Mouse (Mus musculus) CH12.LX (cell line): ENCODE measurements at regions not wholly inside any gene's neighbourhood (a gene's known extent, or its start where the extent isn't known, plus 50 kb on each side); places are given as distances from the start of the nearest gene placed in this dataset.

Experiments used
- DNase-seq: peaks from one replicate; pipeline ENCODE4 v3.0.0-alpha.2; 2013; ENCODE audit errors: extremely low read depth
- H3K27ac ChIP-seq: 2 replicates; pipeline ENCODE4 v1.5.1; 2012; ENCODE audit warnings: low read depth, mild to moderate bottlenecking, control low read depth, moderate library complexity; ENCODE audit not compliant: insufficient read depth
- H3K27me3 ChIP-seq: replicated peaks from 2 replicates; pipeline ENCODE3; 2012; ENCODE audit warnings: inconsistent platforms
- H3K36me3 ChIP-seq, 2 experiments: replicated peaks in 1 of 2; 2 replicates each; pipeline versions ENCODE3 to v1.6.1; 2012; ENCODE audit warnings: inconsistent platforms in 1 of 2, low read length in 1 of 2, mild to moderate bottlenecking in 1 of 2, mixed read lengths in 1 of 2, moderate library complexity in 1 of 2; ENCODE audit not compliant: control insufficient read depth in 1 of 2, insufficient read depth in 1 of 2
- H3K4me1 ChIP-seq, 2 experiments: 2 replicates each; pipeline ENCODE4 v1.6.1; 2012; ENCODE audit warnings: inconsistent platforms in 1 of 2, moderate library complexity in 1 of 2; ENCODE audit not compliant: insufficient read depth in 2 of 2, control insufficient read depth in 1 of 2
- H3K4me2 ChIP-seq: 2 replicates; pipeline ENCODE4 v1.6.1; 2012; ENCODE audit warnings: low read depth, mild to moderate bottlenecking, control low read depth; ENCODE audit not compliant: poor library complexity, insufficient read depth, severe bottlenecking
- H3K4me3 ChIP-seq, 3 experiments: fragments of 150-350 bp in 1 of 3; sonication (generic) in 1 of 3; replicated peaks in 1 of 3; 2 replicates each; pipeline versions ENCODE3 to v1.5.1; 2011 to 2012; ENCODE audit warnings: low read depth in 2 of 3, low read length in 2 of 3, mild to moderate bottlenecking in 2 of 3, moderate library complexity in 2 of 3, control low read depth in 1 of 3, improper control_type of control experiment in 1 of 3, inconsistent platforms in 1 of 3, mixed read lengths in 1 of 3; ENCODE audit not compliant: poor library complexity in 1 of 3
- H3K79me2 ChIP-seq: replicated peaks from 2 replicates; pipeline ENCODE4 v1.6.1; 2012; ENCODE audit warnings: mild to moderate bottlenecking, moderate library complexity; ENCODE audit not compliant: control insufficient read depth, poor library complexity, insufficient read depth, severe bottlenecking; ENCODE audit errors: extremely low read depth
- H3K9ac ChIP-seq: 2 replicates; pipeline ENCODE4 v1.6.1; 2012; ENCODE audit warnings: low read depth, mild to moderate bottlenecking, control low read depth, moderate library complexity; ENCODE audit not compliant: insufficient read depth
- H3K9me3 ChIP-seq: replicated peaks from 2 replicates; pipeline ENCODE3; 2012; ENCODE audit warnings: low read length, inconsistent platforms, mixed read lengths
- BHLHE40 ChIP-seq: IDR thresholded peaks from 2 replicates; pipeline ENCODE4 v1.6.1; 2011; ENCODE audit warnings: mild to moderate bottlenecking, low read depth, low read length, improper control_type of control experiment
- CHD1 ChIP-seq: IDR thresholded peaks from 2 replicates; pipeline ENCODE4 v1.6.1; 2012; ENCODE audit warnings: low read depth, low read length, improper control_type of control experiment, inconsistent platforms
- CTCF ChIP-seq, 2 experiments: IDR thresholded peaks in 1 of 2; conservative IDR thresholded peaks in 1 of 2; 2 replicates each; pipeline ENCODE4 v1.5.1; 2011 to 2012; ENCODE audit warnings: low read depth in 2 of 2, low read length in 2 of 2, improper control_type of control experiment in 1 of 2, inconsistent platforms in 1 of 2, mild to moderate bottlenecking in 1 of 2, moderate library complexity in 1 of 2
- E2F4 ChIP-seq: IDR thresholded peaks from 2 replicates; pipeline ENCODE4 v1.6.1; 2011; ENCODE audit warnings: low read depth, low read length, improper control_type of control experiment; ENCODE audit not compliant: insufficient replicate concordance
- ELF1 ChIP-seq: IDR thresholded peaks from 2 replicates; pipeline ENCODE4 v1.6.1; 2014; ENCODE audit warnings: low read depth, mild to moderate bottlenecking, inconsistent platforms, low read length, improper control_type of control experiment
- ETS1 ChIP-seq: conservative IDR thresholded peaks from 2 replicates; pipeline ENCODE4 v1.6.1; 2012; ENCODE audit warnings: low read depth, mild to moderate bottlenecking, inconsistent platforms, low read length, improper control_type of control experiment, moderate library complexity
- JUN ChIP-seq: IDR thresholded peaks from 2 replicates; pipeline ENCODE4 v1.6.1; 2011; ENCODE audit warnings: low read depth, mild to moderate bottlenecking, low read length, improper control_type of control experiment, moderate library complexity; ENCODE audit not compliant: insufficient read depth
- KAT2A ChIP-seq: IDR thresholded peaks from 2 replicates; pipeline ENCODE4 v1.6.1; 2012; ENCODE audit warnings: low read length, improper control_type of control experiment, inconsistent platforms; ENCODE audit not compliant: insufficient replicate concordance
- MAFK ChIP-seq: IDR thresholded peaks from 2 replicates; pipeline ENCODE4 v1.6.1; 2011; ENCODE audit warnings: low read length, improper control_type of control experiment; ENCODE audit not compliant: insufficient replicate concordance
- MAX ChIP-seq: IDR thresholded peaks from 2 replicates; pipeline ENCODE4 v1.6.1; 2011; ENCODE audit warnings: low read length, improper control_type of control experiment
- MAZ ChIP-seq: IDR thresholded peaks from 2 replicates; pipeline ENCODE4 v1.6.1; 2012; ENCODE audit warnings: low read depth, mild to moderate bottlenecking, inconsistent platforms, low read length, improper control_type of control experiment, moderate library complexity
- MXI1 ChIP-seq: IDR thresholded peaks from 2 replicates; pipeline ENCODE4 v1.6.1; 2011; ENCODE audit warnings: mild to moderate bottlenecking, low read depth, low read length, improper control_type of control experiment
- MYC ChIP-seq: IDR thresholded peaks from 2 replicates; pipeline ENCODE4 v1.6.1; 2011; ENCODE audit warnings: low read depth, mild to moderate bottlenecking, improper control_type of control experiment, low read length
- NRF1 ChIP-seq: IDR thresholded peaks from 2 replicates; pipeline ENCODE4 v1.6.1; 2014; ENCODE audit warnings: low read depth, mild to moderate bottlenecking, inconsistent platforms, low read length, improper control_type of control experiment, moderate library complexity
- POLR2A ChIP-seq: IDR thresholded peaks from 2 replicates; pipeline ENCODE4 v1.6.1; 2011; ENCODE audit warnings: low read depth, mild to moderate bottlenecking, improper control_type of control experiment, low read length
- RAD21 ChIP-seq: IDR thresholded peaks from 2 replicates; pipeline ENCODE4 v1.6.1; 2011; ENCODE audit warnings: low read depth, mild to moderate bottlenecking, low read length, improper control_type of control experiment, moderate library complexity
- TBP ChIP-seq: conservative IDR thresholded peaks from 2 replicates; pipeline ENCODE4 v1.6.1; 2011; ENCODE audit warnings: low read depth, low read length, improper control_type of control experiment
- TCF12 ChIP-seq: IDR thresholded peaks from 2 replicates; pipeline ENCODE4 v1.6.1; 2014; ENCODE audit warnings: low read depth, mild to moderate bottlenecking, inconsistent platforms, low read length, improper control_type of control experiment
- UBTF ChIP-seq: IDR thresholded peaks from 2 replicates; pipeline ENCODE4 v1.6.1; 2012; ENCODE audit warnings: low read depth, mild to moderate bottlenecking, inconsistent platforms, low read length, improper control_type of control experiment, moderate library complexity
- USF1 ChIP-seq: IDR thresholded peaks from 2 replicates; pipeline ENCODE4 v1.6.1; 2014; ENCODE audit warnings: low read depth, mild to moderate bottlenecking, inconsistent platforms, low read length, improper control_type of control experiment
- ZC3H11A ChIP-seq: IDR thresholded peaks from 2 replicates; pipeline ENCODE4 v1.6.1; 2012; ENCODE audit warnings: low read depth, mild to moderate bottlenecking, inconsistent platforms, low read length, improper control_type of control experiment
- ZMIZ1 ChIP-seq: IDR thresholded peaks from 2 replicates; pipeline ENCODE4 v1.6.1; 2012; ENCODE audit warnings: low read depth, mild to moderate bottlenecking, inconsistent platforms, low read length, improper control_type of control experiment
- ZNF384 ChIP-seq: IDR thresholded peaks from 2 replicates; pipeline ENCODE4 v1.6.1; 2012; ENCODE audit warnings: low read depth, low read length, improper control_type of control experiment, inconsistent platforms
- dilution Hi-C: fragments of 300-500 bp; cut with MboI; formaldehyde crosslinking; loops from 2 replicates; pipeline ENCODE4 v1.14.3; 2020; ENCODE audit warnings: low sequenced_read_pairs; ENCODE audit not compliant: extremely low pct_unique_long_range_greater_than_20kb, extremely low pct_ligation_motif_present
- in situ Hi-C: fragments of 300-500 bp; cut with MboI; formaldehyde crosslinking; loops from 3 replicates; pipeline ENCODE4 v1.14.3; 2019; ENCODE audit warnings: low sequenced_read_pairs, low pct_ligation_motif_present, low pct_unique_long_range_greater_than_20kb, mixed read lengths

- H3K79me2 ChIP-seq, result no peaks in the 10 kb centered on the region
- DNase-seq, result no peak
- H3K4me3 ChIP-seq, result no peak overlapping the region
- H3K4me1 ChIP-seq, result peaks cover 0 to 6% of the 10 kb centered on the region in 2 experiments; a peak in 2 of 4 replicates
- TF ChIP-seq ZNF384 (no peak), MAX (no peak), ZMIZ1 (no peak), CTCF (conservative IDR thresholded peaks at IDR 0.05 in 1 of 2, IDR thresholded peaks at IDR 0.05 in 1 of 2; ENCODE audit: low read depth in 2 of 2, low read length in 2 of 2) (no peak), CHD1 (no peak), TBP (no peak), RAD21 (no peak), BHLHE40 (no peak), JUN (no peak), POLR2A (no peak), TCF12 (no peak), MAFK (no peak)
- in situ Hi-C loops, result no loop called here
- H3K27me3 ChIP-seq, result no peaks in the 10 kb centered on the region
- H3K4me2 ChIP-seq, result no peak overlapping the region
- no peaks in the 10 kb centered on the region for H3K9me3 ChIP-seq
- no peak overlapping the region for H3K27ac ChIP-seq
- no peak overlapping the region for H3K9ac ChIP-seq
- dilution Hi-C loops, result no loop called here
- H3K36me3 ChIP-seq, result no peaks in the 10 kb centered on the region
Observed at GRCm38 (mm10) chr17:85517301-85517700, 96.1 kb upstream of the Six3 start.

DNA sequence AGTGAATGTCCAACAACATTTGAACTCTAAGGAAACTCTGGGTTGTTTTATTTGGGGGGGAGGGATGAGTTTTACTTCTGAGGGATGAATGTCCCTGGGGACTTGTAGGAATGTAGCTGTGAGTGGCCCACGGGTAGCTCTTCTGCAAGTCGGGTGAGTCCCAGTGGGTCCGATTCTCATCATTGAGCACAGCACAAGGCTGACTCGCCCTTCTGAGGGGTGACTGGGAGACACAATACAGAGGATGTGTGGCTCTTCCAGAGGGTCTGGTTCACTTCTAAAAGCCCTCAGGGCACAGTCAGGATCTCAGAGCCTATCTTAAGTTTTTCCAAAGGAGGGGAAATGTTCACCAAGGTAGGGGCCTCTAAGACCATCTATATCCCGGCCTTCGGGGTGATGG lies 94.9 kb upstream of the Six3 start:
- H3K4me1 ChIP-seq, result peaks cover 0 to 6% of the 10 kb centered on the region in 2 experiments; a peak in 2 of 4 replicates

More for the DNA sequence above, 94.9 kb upstream of the Six3 start:
- no peak for DNase-seq
- H3K4me2 ChIP-seq, result no peak overlapping the region
- H3K36me3 ChIP-seq, result no peaks in the 10 kb centered on the region
- H3K9me3 ChIP-seq, result no peaks in the 10 kb centered on the region
- H3K4me3 ChIP-seq, result no peak overlapping the region
- in situ Hi-C loops (no loop called here), dilution Hi-C loops (no loop called here)
- no peak overlapping the region for H3K27ac ChIP-seq
- no peak for TF ChIP-seq E2F4
- TF ChIP-seq NRF1, result no peak
- TF ChIP-seq MYC, result no peak
- no peak for TF ChIP-seq MAZ
- no peak for TF ChIP-seq ETS1
- no peak for TF ChIP-seq KAT2A
- TF ChIP-seq ELF1, result no peak
- TF ChIP-seq RAD21, result no peak
- no peak for TF ChIP-seq USF1
- TF ChIP-seq MXI1, result no peak
- TF ChIP-seq BHLHE40, result no peak
- TF ChIP-seq ZC3H11A, result no peak
- TF ChIP-seq CHD1, result no peak
- TF ChIP-seq JUN, result no peak
- TF ChIP-seq UBTF, result no peak
- no peak overlapping the region for H3K9ac ChIP-seq
- H3K79me2 ChIP-seq, result no peaks in the 10 kb centered on the region
- H3K27me3 ChIP-seq, result no peaks in the 10 kb centered on the region
